Mouse (Mus musculus) mouse trophoblast stem cell (cell line): Measurements from ENCODE around the gene Prcc.
"Not testable (repeated sequence)": the region's sequence is repeated elsewhere in the genome, so short reads cannot be mapped to it uniquely, and the experiment has no call there.

Experiments
- in situ Hi-C, 2 experiments: fragments of 300-500 bp; cut with MseI, MboI; formaldehyde crosslinking; loops; 2 replicates in 1 of 2; 3 replicates in 1 of 2; pipeline ENCODE4 v1.15.1; 2025

The Prcc gene

DNA sequence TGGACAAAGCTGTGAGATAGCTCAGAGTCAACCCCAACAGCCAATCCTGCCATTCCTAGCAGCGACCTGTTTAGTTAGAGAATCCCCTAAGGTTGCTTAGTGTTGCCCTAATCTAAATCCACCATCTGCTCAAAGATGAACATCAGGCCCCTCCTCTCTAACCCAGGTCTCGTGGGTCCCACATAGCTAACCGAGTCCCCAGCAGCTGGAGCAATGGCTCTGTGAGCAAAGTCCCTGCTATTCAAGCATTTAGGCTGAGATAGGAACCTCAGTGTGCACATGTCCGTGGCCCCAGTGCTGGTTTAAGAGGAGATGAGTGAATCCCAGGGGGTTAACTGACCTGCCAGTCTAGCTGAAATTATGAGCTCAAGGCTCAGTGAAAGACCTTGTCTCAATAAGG is 39.2 kb downstream of the Prcc start:
- in situ Hi-C loops: no loop called here

DNA sequence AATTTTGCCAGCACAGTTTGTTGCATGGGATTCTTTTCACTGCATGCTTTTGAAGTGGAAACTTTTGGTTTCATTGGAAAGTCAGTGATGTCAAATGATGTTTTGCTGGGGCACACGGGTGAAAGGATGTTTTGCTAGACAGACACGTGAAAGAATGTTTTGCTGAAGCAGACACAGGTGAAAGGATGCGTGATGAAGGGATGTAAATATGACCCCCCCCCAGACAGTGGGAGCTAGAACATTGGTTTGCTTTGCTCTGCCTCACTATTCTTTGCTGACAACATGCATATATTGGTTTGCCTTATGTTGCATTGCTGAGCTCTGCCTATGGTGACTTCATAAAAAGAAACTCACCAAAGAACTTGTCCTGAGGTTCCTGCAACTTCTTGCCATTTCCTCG is 40.4 kb downstream of the Prcc start:
- in situ Hi-C loops: no loop called here

DNA sequence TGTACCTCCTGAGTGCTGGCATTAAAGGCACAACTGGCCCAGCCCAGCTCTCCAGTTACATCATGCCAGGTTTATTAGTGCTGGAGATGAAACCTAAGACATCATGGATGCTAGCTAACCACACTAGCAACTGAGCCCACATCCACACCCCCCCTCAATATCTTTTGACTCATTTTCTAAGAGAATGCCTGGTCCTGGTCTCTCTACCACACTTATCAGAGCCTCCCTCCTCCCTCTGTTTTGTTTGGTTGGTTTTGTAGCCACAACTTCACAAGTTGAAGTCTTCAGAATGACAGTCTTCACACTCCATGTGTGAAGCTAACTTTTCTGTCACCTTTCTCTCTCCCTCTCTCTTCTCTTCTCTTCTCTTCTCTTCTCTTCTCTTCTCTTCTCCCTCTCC is 44.5 kb downstream of the Prcc start:
- in situ Hi-C loops: no loop called here

DNA sequence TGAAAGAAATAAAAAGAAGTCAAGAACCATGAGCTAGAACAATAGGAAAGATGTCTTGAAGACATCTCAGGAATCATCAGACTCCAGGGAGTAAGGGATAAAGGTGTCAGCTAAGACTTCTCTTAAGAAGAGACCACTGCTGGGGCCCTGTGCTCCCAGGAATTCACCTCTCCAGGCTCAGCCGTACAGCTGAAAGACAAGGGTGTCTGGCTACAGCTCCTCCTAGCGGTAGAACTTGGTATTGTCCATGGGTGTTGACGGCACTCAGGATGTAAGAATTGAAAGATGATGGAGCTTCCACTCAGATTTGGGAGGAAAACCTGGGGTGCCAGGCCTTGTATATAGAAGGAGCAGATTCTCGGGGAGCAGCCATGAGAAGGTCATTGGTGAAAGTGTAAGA is 46.8 kb downstream of the Prcc start:
- in situ Hi-C loops: loop anchor here in 1 of 2 experiments (10.0 kb wide), 1 partner anchor 64 kb away; no protein-coding TSS in a partner anchor

DNA sequence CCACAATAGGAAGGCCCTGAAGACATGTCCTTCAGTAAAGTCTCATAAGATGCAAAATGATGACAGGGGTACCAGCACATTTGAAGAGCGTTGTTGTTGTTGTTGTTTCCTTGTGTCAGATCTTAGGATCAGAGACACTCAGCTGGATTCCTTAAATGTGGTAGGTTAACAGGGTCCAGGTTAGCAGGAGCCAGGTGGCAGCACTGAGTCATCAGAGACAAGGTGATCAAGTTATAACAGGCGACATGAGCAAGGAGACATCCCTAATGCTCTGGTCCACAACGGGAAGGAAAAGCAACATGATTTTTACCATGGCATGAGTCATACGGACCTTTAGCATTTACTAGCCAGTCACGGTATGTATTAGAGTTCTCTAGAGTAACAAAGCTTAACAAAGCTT is 51.9 kb downstream of the Prcc start:
- in situ Hi-C loops: loop anchor here in 1 of 2 experiments (10.0 kb wide), 1 partner anchor 59 kb away; no protein-coding TSS in a partner anchor

DNA sequence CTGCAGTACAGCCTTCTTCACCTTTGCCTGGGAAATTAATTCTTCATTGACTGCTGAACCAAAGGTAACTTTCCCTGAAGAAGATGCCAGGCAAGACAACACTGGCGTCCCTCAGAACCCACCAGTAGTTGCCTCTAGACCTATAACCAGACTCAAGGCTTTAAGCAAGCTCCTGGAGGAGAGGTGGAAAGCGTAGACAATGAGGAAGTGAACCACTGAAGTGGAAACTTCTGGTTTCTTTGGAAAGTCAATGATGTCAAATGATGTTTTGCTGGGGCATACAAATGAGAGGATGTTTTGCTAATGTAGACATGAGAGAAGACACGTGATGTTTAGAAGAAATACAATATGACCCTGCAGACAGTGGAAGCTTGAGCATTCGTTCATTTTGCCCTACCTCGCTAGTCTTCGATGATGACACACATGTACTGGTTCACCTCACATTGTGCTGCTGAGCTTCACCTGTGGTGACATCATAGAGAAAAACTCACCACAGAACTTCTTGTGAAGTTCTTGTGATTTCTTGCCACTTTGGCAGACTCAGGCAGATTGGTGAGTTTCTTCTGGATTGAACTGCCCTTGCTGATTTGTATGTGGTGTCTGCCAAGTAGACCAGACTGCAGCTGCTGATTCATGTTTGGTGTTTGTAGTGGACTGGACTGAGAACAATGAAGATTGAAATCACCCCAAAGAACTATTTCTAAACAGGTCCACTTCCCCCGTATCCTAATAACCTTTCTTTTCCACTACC is 53.1 kb downstream of the Prcc start:
- in situ Hi-C loops: loop anchor here in 1 of 2 experiments (10.0 kb wide), 1 partner anchor 57 kb away; no protein-coding TSS in a partner anchor

DNA sequence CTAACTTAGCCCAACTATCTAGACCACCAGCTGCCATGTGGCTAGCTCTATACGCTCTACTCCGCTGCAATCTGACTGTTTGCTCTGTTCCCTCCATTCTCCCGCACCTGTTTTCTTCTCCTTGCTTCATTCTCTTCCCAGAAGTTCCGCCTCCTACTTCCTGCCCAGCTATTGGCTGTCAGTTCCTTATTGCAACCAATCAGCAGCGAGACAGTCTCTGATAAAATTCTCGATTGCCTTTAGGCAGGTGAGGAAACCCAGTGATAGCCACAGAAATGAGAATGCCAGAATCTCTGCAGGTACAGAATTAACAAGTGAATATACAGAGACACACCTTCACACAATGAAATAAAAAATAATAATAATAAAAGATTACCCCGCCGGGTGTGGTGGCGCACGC is 56.4 kb downstream of the Prcc start:
- in situ Hi-C loops: no loop called here

DNA sequence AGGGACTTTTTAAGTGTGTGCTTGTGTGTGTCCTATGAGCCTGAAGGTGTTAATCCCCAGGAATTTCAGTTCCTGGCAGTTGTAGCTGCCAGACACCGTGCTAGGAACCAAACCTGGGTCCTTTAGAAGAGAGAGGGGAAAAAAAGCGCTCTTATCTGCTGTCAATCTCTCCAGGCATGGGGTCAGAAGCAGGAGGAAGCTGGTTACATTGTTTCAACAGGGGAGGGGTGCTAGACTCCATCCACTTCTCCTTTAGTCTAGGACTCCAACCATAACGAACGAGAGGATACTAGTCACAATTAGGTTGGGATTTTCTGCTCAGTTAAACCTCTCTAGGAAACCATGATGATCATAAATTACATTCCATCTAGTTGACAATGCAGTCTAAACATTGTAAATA is 57.0 kb downstream of the Prcc start:
- in situ Hi-C loops: no loop called here

DNA sequence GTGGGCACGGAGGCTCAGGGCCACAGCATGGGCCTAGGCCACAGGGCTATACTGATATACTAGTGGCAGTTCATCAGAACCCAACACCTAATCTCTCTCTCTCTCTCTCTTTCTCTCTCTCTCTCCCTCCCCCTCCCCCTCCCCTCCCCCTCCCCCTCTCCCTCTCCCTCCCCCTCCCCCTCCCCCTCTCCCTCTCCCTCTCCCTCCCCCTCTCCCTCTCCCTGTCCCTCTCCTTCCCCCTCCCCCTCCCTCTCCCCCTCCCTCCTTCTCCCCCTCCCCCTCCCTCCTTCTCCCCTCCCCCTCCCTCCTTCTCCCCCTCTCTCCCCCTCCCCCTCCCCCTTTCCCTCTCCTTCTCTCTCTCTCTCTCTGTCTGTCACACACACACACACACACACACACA is 61.2 kb downstream of the Prcc start, which contains the start of gene Pear1:
Gene Pear1, minus strand, starts transcription at position 101 of the 400 bp plus-strand sequence.
- in situ Hi-C loops: not testable (repeated sequence)

DNA sequence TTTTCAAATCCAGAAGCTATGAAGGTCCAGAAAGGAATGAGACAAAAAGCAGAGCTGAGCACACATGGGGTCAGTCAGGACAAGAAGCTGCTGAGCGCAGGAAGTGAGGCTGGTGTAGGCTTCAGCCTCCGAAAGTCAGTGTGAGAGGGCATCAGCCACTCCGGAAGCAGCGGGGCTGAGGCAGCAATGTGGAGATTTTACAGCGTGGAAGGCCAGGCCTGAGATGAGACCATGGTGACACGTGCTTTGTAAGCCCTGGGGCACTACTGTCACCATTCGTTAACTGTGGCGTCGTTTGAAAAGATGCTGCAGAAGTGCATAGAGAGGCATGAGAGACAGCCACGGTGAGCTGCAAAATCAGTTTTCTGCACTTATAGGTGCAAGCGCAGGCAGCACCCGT is 67.2 kb downstream of the Prcc start:
- in situ Hi-C loops: no loop called here

DNA sequence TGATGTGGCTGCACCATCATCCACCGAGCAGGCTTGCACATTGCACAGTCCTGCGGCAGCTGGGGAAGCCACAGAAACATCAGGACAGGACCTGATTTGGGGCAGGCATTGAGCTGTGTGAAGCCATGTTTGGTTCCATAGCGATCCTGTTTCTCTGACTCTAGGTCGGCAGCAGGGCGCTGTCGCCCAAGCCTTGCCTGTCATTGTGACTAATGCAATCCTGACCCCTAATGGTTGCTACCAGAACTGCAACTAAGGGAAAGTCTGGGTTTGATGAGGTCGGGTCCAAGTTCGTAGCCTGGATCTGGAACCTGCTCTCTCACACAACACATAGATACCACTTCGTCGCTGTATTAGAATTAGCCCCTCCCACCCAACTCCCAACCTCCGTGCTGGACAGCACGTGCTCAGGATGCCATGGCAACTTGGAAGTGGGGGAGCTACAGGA is 68.7 kb downstream of the Prcc start:
- in situ Hi-C loops: no loop called here

DNA sequence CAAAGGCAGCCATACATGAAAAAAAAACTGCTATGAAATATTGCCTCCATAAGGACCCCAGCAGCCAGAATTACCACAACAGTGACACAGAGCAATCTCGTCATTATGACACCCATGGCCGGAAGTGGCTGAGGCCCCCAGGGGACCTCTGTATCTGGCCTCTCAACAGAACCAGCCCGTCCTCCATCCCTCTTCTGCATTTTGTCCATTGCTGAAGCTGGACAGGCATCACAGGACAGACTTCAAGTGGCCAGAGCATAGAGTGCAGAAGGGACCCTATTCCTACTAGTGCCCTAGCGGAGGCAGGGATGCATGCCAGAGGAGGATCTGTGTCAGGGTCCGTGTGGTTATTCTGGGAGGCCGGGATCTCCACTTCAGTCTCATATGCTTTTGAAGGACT is 69.2 kb downstream of the Prcc start:
- in situ Hi-C loops: no loop called here

DNA sequence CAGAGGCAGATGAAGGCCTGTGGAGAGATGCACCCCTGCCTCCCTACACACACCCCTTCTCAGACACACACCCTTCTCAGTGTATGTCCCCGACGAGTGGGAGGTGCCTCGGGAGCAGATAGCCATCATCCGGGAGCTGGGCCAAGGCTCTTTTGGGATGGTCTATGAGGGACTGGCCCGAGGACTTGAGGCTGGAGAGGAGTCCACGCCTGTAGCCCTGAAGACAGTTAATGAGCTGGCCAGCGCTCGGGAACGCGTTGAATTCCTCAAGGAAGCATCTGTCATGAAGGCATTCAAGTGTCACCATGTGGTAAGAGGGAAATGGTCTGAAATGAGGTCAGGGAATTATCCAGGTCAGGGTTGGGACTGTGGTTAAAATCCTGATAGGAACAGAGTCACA is 72.5 kb downstream of the Prcc start:
- in situ Hi-C loops: no loop called here

DNA sequence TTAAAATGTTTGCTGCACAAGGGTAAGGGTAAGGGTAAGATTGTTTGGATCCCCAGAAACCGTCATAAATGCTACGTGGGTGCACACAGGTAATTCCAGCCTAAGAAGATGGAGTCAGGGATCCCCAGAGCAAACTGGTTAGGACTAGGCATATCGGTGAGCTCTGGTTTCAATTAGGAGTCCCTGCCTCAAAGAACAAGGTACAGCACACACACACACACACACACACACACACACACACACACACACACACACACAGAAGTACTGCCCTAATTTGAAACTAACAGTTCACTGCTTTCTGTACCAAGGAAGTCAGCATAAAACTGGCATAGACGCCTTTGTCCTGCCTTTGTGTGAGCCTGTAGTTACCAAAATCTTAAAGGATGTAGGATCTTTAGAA is 73.0 kb downstream of the Prcc start:
- in situ Hi-C loops: no loop called here

DNA sequence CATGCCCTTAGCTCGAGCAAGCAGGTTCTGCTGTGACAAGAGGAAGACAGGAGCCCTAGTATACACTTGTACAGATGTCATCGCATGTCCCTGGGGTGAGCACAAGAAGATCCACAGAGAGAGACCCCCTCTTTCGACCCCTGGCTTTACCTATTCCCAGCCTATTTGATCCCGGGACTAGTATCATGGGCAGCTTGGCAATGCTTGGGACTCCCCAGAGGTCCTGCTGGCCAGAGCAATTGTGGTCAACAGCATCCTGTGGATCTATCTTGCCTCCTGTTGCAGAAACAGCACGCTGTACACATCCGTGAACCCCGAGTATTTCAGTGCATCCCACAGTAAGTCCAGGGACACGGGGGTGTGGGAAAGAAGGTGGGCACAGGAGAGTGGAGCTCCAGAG is 74.1 kb downstream of the Prcc start:
- in situ Hi-C loops: no loop called here

DNA sequence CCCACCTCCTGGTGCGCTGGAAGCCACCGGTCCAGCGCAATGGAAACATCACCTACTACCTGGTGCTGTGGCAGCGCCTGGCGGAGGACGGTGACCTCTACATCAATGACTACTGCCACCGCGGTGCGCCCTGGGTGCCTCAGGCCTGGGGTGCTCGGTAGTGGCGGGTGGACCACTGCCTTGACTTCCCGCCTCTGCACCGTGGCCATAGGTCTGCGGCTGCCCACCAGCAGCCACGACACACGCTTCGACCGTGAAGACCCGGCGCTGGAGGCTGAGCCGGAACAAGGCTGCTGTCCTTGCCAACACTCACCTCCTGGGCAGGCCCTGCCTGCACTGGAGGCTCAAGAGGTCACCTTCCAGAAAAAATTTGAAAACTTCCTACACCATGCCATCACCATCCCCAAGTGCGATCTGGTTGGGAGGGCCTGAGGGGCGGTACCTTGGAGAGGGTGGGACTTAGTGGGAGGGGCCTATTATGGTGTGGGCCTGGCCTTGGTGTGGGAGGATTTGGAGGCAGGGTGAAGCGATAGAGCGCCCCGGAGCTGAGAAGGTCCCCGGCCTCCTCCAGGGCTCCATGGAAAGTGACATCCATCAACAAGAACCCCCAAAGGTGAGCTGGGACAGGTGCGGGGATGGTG is 76.0 kb downstream of the Prcc start:
- in situ Hi-C loops: no loop called here
